Mouse (Mus musculus) forebrain, embryonic 12.5 days (tissue): Measurements from ENCODE around the gene Tacc2. TPM values are rescaled to one million over a fixed set of nuclear protein-coding genes. Genes with fewer than 3 reads are reported as not detected.
"Not testable (repeated sequence)": the region's sequence is repeated elsewhere in the genome, so short reads cannot be mapped to it uniquely, and the experiment has no call there.

Experiments
- ATAC-seq: fragments of 200-750 bp; cut with Nextera tagmentation; 2 replicates; pipeline ENCODE4 v1.8.0; 2017; ENCODE audit warnings: moderate TSS enrichment; ENCODE audit not compliant: low FRiP score
- H3K27ac ChIP-seq: fragments of 300-500 bp; sonication (generic); 2 replicates; pipeline ENCODE4 v1.5.1; 2016; ENCODE audit warnings: mild to moderate bottlenecking
- H3K27me3 ChIP-seq: fragments of 300-500 bp; sonication (generic); 2 replicates; pipeline ENCODE4 v1.6.1; 2016; ENCODE audit warnings: mild to moderate bottlenecking
- H3K36me3 ChIP-seq: fragments of 300-500 bp; sonication (generic); replicated peaks from 2 replicates; pipeline ENCODE4 v1.6.1; 2016; ENCODE audit warnings: mild to moderate bottlenecking
- H3K4me1 ChIP-seq: fragments of 300-500 bp; sonication (generic); 2 replicates; pipeline ENCODE4 v1.6.1; 2016
- H3K4me2 ChIP-seq: fragments of 300-500 bp; sonication (generic); 2 replicates; pipeline ENCODE4 v1.6.1; 2016; ENCODE audit warnings: mild to moderate bottlenecking, moderate library complexity
- H3K4me3 ChIP-seq: fragments of 300-500 bp; sonication (generic); replicated peaks from 2 replicates; pipeline ENCODE4 v1.5.1; 2016; ENCODE audit warnings: mild to moderate bottlenecking
- H3K9ac ChIP-seq: fragments of 300-500 bp; sonication (generic); 2 replicates; pipeline ENCODE4 v1.6.1; 2016; ENCODE audit warnings: mild to moderate bottlenecking
- H3K9me3 ChIP-seq: fragments of 300-500 bp; sonication (generic); 2 replicates; pipeline ENCODE4 v1.6.1; 2016
- WGBS: fragments of 180-500 bp; shearing (Covaris S2); methylation state at CpG from one replicate; pipeline ENCODE4 v1.1.7; 2016; 5-methylcytosine and 5-hydroxymethylcytosine counted together
- polyA plus RNA-seq: library from polyadenylated mRNA; unstranded; fragments of >200 nt; fragmentation: Nextera tagmentation; extraction: Ambion mirVana; gene quantifications from 2 replicates; pipeline ENCODE4 v1.2.1, GENCODE M21; 2016

Tacc2 gene
- polyA plus RNA-seq, 1 experiment from 2014 or later = 54.8 TPM

GRCm38 (mm10) chr7:130574211-130574991 lies 2.8 kb upstream of the Tacc2 start:
- Histone ChIP-seq H3K36me3 (no peaks in the 10 kb centered on the region), H3K9ac (no peak overlapping the region), H3K4me2 (no peak overlapping the region), H3K4me3 (no peak overlapping the region), H3K9me3 (no peaks in the 10 kb centered on the region), H3K4me1 (peaks cover 18% of the 10 kb centered on the region), H3K27me3 (0 out of 2 replicates have a peak, but pooled peaks cover under 1% of the 10 kb centered on the region), H3K27ac (no peak overlapping the region)
- no peak for ATAC-seq
- 54% methylated on average over 13 of the region's 13 CpGs for WGBS

- Histone ChIP-seq H3K9ac (no peak overlapping the region), H3K4me3 (no peak overlapping the region), H3K36me3 (no peaks in the 10 kb centered on the region), H3K4me1 (peaks cover 13% of the 10 kb centered on the region), H3K27ac (no peak overlapping the region), H3K27me3 (no peaks in the 10 kb centered on the region), H3K4me2 (no peak overlapping the region), H3K9me3 (no peaks in the 10 kb centered on the region)
- no peak for ATAC-seq
- WGBS = 44% methylated on average over 10 of the region's 10 CpGs
Observed at GRCm38 (mm10) chr7:130576981-130577380, 257 bp upstream of the Tacc2 start.

- Histone ChIP-seq H3K4me1 (peaks cover 13% of the 10 kb centered on the region), H3K36me3 (no peaks in the 10 kb centered on the region), H3K27me3 (no peaks in the 10 kb centered on the region), H3K4me3 (no peak overlapping the region), H3K27ac (no peak overlapping the region), H3K9me3 (no peaks in the 10 kb centered on the region), H3K9ac (no peak overlapping the region), H3K4me2 (no peak overlapping the region)
- no peak for ATAC-seq
- 93% methylated on average over 2 of the region's 2 CpGs for WGBS
Observed at GRCm38 (mm10) chr7:130578066-130578465, 828 bp downstream of the Tacc2 start.

GRCm38 (mm10) chr7:130578607-130579006 lies 1.4 kb downstream of the Tacc2 start:
- WGBS = 92% methylated on average over 5 of the region's 5 CpGs
- Histone ChIP-seq H3K4me2 (no peak overlapping the region), H3K9ac (no peak overlapping the region), H3K36me3 (no peaks in the 10 kb centered on the region), H3K27me3 (no peaks in the 10 kb centered on the region), H3K4me1 (peaks cover 13% of the 10 kb centered on the region), H3K9me3 (no peaks in the 10 kb centered on the region), H3K4me3 (no peak overlapping the region), H3K27ac (no peak overlapping the region)
- no peak for ATAC-seq

GRCm38 (mm10) chr7:130586521-130587072 lies 9.4 kb downstream of the Tacc2 start:
- Histone ChIP-seq H3K27ac (no peak overlapping the region), H3K4me3 (no peak overlapping the region), H3K9ac (no peak overlapping the region), H3K27me3 (no peaks in the 10 kb centered on the region), H3K4me1 (peaks cover 12% of the 10 kb centered on the region), H3K4me2 (no peak overlapping the region), H3K36me3 (no peaks in the 10 kb centered on the region), H3K9me3 (no peaks in the 10 kb centered on the region)
- no peak for ATAC-seq
- WGBS = 84% methylated on average over 2 of the region's 2 CpGs

- Histone ChIP-seq H3K4me3 (no peak overlapping the region), H3K4me1 (peaks cover 15% of the 10 kb centered on the region), H3K9ac (no peak overlapping the region), H3K36me3 (no peaks in the 10 kb centered on the region), H3K4me2 (no peak overlapping the region), H3K9me3 (no peaks in the 10 kb centered on the region), H3K27me3 (no peaks in the 10 kb centered on the region), H3K27ac (peak overlapping the region; percentile 10; the same call in 1 of the 2 replicates)
- no peak for ATAC-seq
- WGBS = 33% methylated on average over 13 of the region's 13 CpGs
Observed at GRCm38 (mm10) chr7:130590081-130590828, 13.0 kb downstream of the Tacc2 start.

GRCm38 (mm10) chr7:130590845-130591437 lies 13.7 kb downstream of the Tacc2 start:
- Histone ChIP-seq H3K27me3 (no peaks in the 10 kb centered on the region), H3K4me2 (no peak overlapping the region), H3K36me3 (no peaks in the 10 kb centered on the region), H3K9ac (no peak overlapping the region), H3K4me1 (peaks cover 15% of the 10 kb centered on the region), H3K4me3 (no peak overlapping the region), H3K9me3 (no peaks in the 10 kb centered on the region), H3K27ac (no peak overlapping the region)
- 61% methylated on average over 8 of the region's 8 CpGs for WGBS
- ATAC-seq = no peak

- not testable (repeated sequence) for H3K27me3 ChIP-seq, H3K36me3 ChIP-seq, H3K4me2 ChIP-seq, H3K27ac ChIP-seq, ATAC-seq, H3K4me3 ChIP-seq, H3K9ac ChIP-seq, H3K9me3 ChIP-seq
- WGBS = no CpG with 5 or more reads among the region's 11 CpGs
- peaks cover 27% of the 10 kb centered on the region for H3K4me1 ChIP-seq
Observed at GRCm38 (mm10) chr7:130592975-130593374, 15.7 kb downstream of the Tacc2 start.

GRCm38 (mm10) chr7:130593375-130594239 lies 16.4 kb downstream of the Tacc2 start:
- not testable (repeated sequence) for H3K27me3 ChIP-seq, H3K9ac ChIP-seq, H3K4me3 ChIP-seq, H3K36me3 ChIP-seq, H3K9me3 ChIP-seq, H3K4me2 ChIP-seq
- peak; percentile 84 for ATAC-seq
- Histone ChIP-seq H3K27ac (peak overlapping the region; percentile 68; the same call in 1 of the 2 replicates), H3K4me1 (peaks cover 27% of the 10 kb centered on the region)
- WGBS = 23% methylated on average over 8 of the region's 11 CpGs

- not testable (repeated sequence) for H3K9ac ChIP-seq, H3K4me2 ChIP-seq, H3K4me3 ChIP-seq, H3K27ac ChIP-seq, H3K36me3 ChIP-seq, H3K9me3 ChIP-seq, H3K27me3 ChIP-seq
- WGBS = 57% methylated on average over 9 of the region's 19 CpGs
- ATAC-seq = 0 out of 2 replicates have a peak, but pooled peaks have one; percentile 4
- H3K4me1 ChIP-seq = peaks cover 15% of the 10 kb centered on the region
Observed at GRCm38 (mm10) chr7:130596079-130596855, 19.0 kb downstream of the Tacc2 start.

- no peak overlapping the region for H3K27ac ChIP-seq
- no peaks in the 10 kb centered on the region for H3K9me3 ChIP-seq
- H3K27me3 ChIP-seq = peaks cover 7% of the 10 kb centered on the region
- H3K4me1 ChIP-seq = peaks cover 15% of the 10 kb centered on the region
- no peak overlapping the region for H3K4me2 ChIP-seq
- H3K9ac ChIP-seq = no peak overlapping the region
- no peak for ATAC-seq
- no peaks in the 10 kb centered on the region for H3K36me3 ChIP-seq
- WGBS = 67% methylated on average over 6 of the region's 6 CpGs
- H3K4me3 ChIP-seq = no peak overlapping the region
Observed at GRCm38 (mm10) chr7:130597546-130597945, 20.3 kb downstream of the Tacc2 start.
